Mouse (Mus musculus) lung, postnatal 0 days (tissue): ENCODE results near the gene Cnot3. TPM values are rescaled to one million over a fixed set of nuclear protein-coding genes. Genes with fewer than 3 reads are reported as not detected.
"Not testable (repeated sequence)": the region's sequence is repeated elsewhere in the genome, so short reads cannot be mapped to it uniquely, and the experiment has no call there.

Source experiments
- ATAC-seq: fragments of 200-750 bp; cut with Nextera tagmentation; 2 replicates; pipeline ENCODE4 v1.8.0; 2017; ENCODE audit warnings: moderate library complexity
- DNase-seq: peaks from one replicate; pipeline ENCODE4 v3.0.0-alpha.2; 2016; ENCODE audit warnings: low spot score
- H3K27ac ChIP-seq: fragments of 300-500 bp; sonication (generic); 2 replicates; pipeline ENCODE4 v1.5.1; 2014; ENCODE audit warnings: antibody characterized with exemption, mild to moderate bottlenecking, low read length, mixed read lengths
- H3K27me3 ChIP-seq: fragments of 300-500 bp; sonication (generic); replicated peaks from 2 replicates; pipeline ENCODE4 v1.6.1; 2014; ENCODE audit warnings: low read length, mixed read lengths; ENCODE audit not compliant: insufficient read depth
- H3K36me3 ChIP-seq: fragments of 300-500 bp; sonication (generic); 2 replicates; pipeline ENCODE4 v1.6.1; 2014; ENCODE audit warnings: low read length, mixed read lengths; ENCODE audit not compliant: insufficient read depth
- H3K4me1 ChIP-seq: fragments of 300-500 bp; sonication (generic); 2 replicates; pipeline ENCODE4 v1.6.1; 2014; ENCODE audit warnings: antibody characterized with exemption, low read depth, low read length, mixed read lengths; ENCODE audit not compliant: insufficient read depth
- H3K4me2 ChIP-seq: fragments of 300-500 bp; sonication (generic); replicated peaks from 2 replicates; pipeline ENCODE4 v1.6.1; 2014; ENCODE audit warnings: low read depth, mild to moderate bottlenecking, low read length, moderate library complexity, mixed read lengths
- H3K4me3 ChIP-seq: fragments of 300-500 bp; sonication (generic); 2 replicates; pipeline ENCODE4 v1.5.1; 2014; ENCODE audit warnings: low read depth, low read length
- H3K9ac ChIP-seq: fragments of 300-500 bp; sonication (generic); replicated peaks from 2 replicates; pipeline ENCODE4 v1.6.1; 2014; ENCODE audit warnings: low read depth, mild to moderate bottlenecking
- H3K9me3 ChIP-seq: fragments of 300-500 bp; sonication (generic); 2 replicates; pipeline ENCODE4 v1.6.1; 2016; ENCODE audit warnings: low read length, mixed read lengths
- CTCF ChIP-seq: IDR thresholded peaks from 2 replicates; pipeline ENCODE4 v1.5.1; 2016; ENCODE audit warnings: antibody characterized with exemption, mild to moderate bottlenecking
- EP300 ChIP-seq: IDR thresholded peaks from 2 replicates; pipeline ENCODE4 v1.6.1; 2016; ENCODE audit warnings: antibody characterized with exemption, mild to moderate bottlenecking, control low read depth
- WGBS: fragments of 180-500 bp; shearing (Covaris S2); extraction: QIAGEN DNeasy Blood & Tissue Kit; methylation state at CpG from one replicate; pipeline ENCODE4 v1.1.7; 2014; 5-methylcytosine and 5-hydroxymethylcytosine counted together
- polyA plus RNA-seq: library from polyadenylated mRNA; unstranded; fragments of >200 nt; fragmentation: Nextera tagmentation; extraction: Ambion mirVana; gene quantifications from 2 replicates; pipeline ENCODE4 v1.2.1, GENCODE M21; 2015

The Cnot3 gene
- polyA plus RNA-seq, 1 experiment from 2014 or later = 23.9 TPM

DNA sequence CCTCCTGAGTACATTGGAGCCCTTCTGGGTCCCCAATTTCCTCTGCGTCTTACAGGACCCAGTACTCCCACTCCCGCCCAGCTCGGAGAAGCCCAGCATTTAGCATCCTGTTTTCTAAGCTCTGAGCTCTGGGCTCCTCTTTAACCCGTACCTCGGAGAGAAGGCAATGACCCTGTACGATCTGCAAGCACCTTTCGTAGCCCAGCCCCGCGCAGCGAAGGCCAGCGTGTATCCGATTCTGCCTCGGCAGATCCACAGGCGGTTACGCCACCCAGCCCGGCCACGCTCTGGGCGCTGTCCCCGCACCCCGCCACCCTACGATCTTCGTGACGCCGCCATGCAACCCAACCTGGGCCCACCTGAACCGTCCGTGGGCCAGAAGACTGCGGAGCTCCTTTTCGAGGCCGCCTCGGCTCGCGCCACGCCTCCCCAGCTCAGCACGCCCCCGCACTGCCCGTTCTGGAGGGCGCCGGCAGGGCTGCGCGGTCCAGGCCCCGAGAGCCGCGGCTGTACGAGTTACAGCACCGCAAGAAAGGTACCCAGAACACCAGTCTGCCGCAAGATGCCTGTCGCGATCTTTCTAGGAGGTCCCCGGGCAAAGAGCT lies 47.4 kb downstream of the Cnot3 start, which contains the start of gene Tsen34:
Tsen34 (plus strand) TSS at position 482 of the 605 bp plus-strand sequence.
- Histone ChIP-seq H3K27me3 (no peaks in the 10 kb centered on the region), H3K27ac (peak within 1 kb of the TSS; percentile 94), H3K4me2 (peak within 1 kb of the TSS; percentile 96), H3K4me3 (peak within 1 kb of the TSS; percentile 75), H3K4me1 (0 out of 2 replicates have a peak, but pooled peaks cover 3% of the 10 kb centered on the region), H3K36me3 (no peaks in the 10 kb centered on the region), H3K9me3 (no peaks in the 10 kb centered on the region), H3K9ac (peak within 1 kb of the TSS; percentile 79)
- WGBS = under 1% methylated on average over 46 of the region's 49 CpGs
- no peak for DNase-seq
- TF ChIP-seq CTCF (peak; percentile 33), EP300 (no peak)
- no peak for ATAC-seq

DNA sequence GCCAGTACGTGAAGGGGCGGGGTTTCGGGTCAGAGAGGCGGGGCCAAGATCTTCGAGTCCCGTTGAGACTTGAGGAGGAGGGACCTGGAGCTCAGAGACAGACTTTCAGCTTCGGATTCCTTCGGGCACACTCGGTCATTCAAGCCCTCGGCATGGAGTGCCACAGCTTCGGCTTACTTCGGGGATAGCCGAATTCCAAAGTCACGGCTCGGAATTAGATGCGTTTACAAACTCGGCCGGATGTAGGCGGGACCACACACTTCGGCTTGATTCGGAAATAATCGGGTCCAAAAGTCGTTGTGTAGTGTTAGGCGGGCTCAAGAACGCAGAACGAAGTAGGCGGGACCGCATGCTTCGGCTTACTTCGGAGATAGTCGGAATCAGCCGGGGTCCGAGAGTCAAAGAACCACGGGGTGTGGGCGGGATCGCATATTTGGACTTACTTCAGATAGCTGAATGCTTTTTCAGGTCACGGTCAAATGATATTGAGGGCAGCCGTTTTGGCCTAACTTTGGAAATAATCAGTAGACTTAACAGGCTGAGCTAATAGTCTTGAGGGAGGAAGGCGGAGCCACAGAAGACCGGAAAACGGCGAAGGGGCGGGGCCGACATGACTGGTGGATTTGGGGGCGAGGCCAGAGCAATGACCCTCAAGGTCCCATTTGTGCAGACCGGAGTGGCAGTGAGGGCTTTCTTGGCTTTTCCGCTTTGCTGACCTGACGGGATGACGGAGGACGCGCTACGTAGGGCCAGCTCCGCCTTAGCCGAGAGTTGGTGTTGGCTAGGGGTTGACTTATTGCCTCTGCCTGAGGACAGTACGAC lies 48.1 kb downstream of the Cnot3 start, which contains the start of gene Mboat7:
Mboat7 (minus strand) TSS at position 537 of the 822 bp plus-strand sequence.
- TF ChIP-seq EP300 (peak; percentile 75), CTCF (no peak)

DNA sequence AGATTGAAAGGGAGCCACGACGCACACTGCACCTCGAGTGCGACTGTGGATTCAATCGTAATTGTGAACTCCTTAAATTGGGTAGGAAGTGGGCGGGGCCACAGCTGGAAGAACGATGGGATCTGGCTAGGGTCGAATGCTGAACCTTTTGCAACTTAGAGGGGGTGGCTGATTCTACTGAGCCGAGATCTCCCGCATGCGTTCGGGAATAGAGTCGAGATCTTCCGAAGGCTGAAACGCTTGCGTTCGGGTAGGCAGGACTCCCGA lies 48.7 kb downstream of the Cnot3 start:
- 0 out of 2 replicates have a peak, but pooled peaks cover 3% of the 10 kb centered on the region for H3K4me1 ChIP-seq
- ATAC-seq = no peak
- H3K4me3 ChIP-seq = peak overlapping the region; percentile 75
- TF ChIP-seq CTCF = no peak
- TF ChIP-seq EP300 = no peak
- DNase-seq = no peak
- peaks cover 5% of the 10 kb centered on the region; the same call in 1 of the 2 replicates for H3K36me3 ChIP-seq
- H3K9ac ChIP-seq = peak overlapping the region; percentile 71
- no peaks in the 10 kb centered on the region for H3K27me3 ChIP-seq
- WGBS = under 1% methylated on average over 18 of the region's 18 CpGs
- H3K27ac ChIP-seq = peak overlapping the region; percentile 94
- no peaks in the 10 kb centered on the region for H3K9me3 ChIP-seq
- peak overlapping the region; percentile 96 for H3K4me2 ChIP-seq

More for the DNA sequence above, 48.1 kb downstream of the Cnot3 start, which contains the start of gene Mboat7:
- Histone ChIP-seq H3K4me2 (peak within 1 kb of the TSS; percentile 96), H3K36me3 (peaks cover 5% of the 10 kb centered on the region; the same call in 1 of the 2 replicates), H3K4me1 (0 out of 2 replicates have a peak, but pooled peaks cover 3% of the 10 kb centered on the region), H3K9me3 (no peaks in the 10 kb centered on the region), H3K27me3 (no peaks in the 10 kb centered on the region), H3K27ac (peak within 1 kb of the TSS; percentile 94), H3K9ac (peak within 1 kb of the TSS; percentile 79), H3K4me3 (peak within 1 kb of the TSS; percentile 75)
- ATAC-seq (peak; percentile 90), DNase-seq (peak; percentile 99)
- under 1% methylated on average over 55 of the region's 55 CpGs for WGBS

DNA sequence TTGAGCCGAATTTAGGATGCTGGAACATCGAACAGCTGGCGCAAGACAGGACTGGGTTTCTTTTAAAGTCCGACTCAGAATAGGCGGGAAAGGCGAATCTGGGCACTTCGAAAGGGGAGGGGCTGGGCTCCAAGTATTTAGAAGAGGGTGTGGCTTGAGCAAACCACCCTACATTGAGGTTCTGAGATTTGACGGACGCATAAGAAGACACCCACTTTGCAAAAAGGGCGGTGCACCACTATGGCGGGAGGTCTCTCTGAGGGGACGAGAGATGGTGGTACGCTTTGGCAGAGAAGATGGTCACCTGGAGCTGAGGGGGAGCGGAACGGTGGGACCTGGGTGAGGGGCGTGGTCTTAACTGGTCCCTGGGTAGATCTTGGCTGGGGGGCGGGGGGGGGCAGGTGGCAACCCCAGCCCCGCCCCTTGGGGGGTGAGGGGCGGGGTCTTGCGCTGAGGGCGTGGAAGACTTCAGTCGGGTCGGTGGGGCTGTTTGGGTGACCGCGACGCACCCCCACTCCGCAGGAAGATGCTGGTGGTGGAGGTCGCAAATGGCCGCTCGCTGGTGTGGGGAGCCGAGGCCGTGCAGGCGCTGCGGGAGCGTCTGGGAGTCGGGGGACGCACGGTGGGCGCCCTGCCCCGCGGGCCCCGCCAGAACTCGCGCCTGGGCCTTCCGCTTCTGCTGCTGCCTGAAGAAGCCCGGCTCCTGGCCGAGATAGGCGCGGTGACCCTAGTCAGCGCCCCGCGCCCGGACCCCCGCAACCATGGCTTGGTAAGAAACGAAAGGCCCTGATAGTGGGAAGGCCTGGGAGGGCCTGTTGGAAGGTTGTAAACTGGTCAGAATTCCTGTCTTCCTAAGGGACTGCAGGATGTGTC lies 49.2 kb downstream of the Cnot3 start:
- 0 out of 2 replicates have a peak, but pooled peaks cover 3% of the 10 kb centered on the region for H3K4me1 ChIP-seq
- H3K27ac ChIP-seq = peak overlapping the region; percentile 94
- TF ChIP-seq CTCF (no peak), EP300 (no peak)
- DNase-seq (peak; percentile 97), ATAC-seq (peak; percentile 56)
- H3K4me2 ChIP-seq = peak overlapping the region; percentile 96
- peaks cover 5% of the 10 kb centered on the region; the same call in 1 of the 2 replicates for H3K36me3 ChIP-seq
- 1% methylated on average over 45 of the region's 55 CpGs for WGBS
- no peaks in the 10 kb centered on the region for H3K27me3 ChIP-seq
- H3K9me3 ChIP-seq = no peaks in the 10 kb centered on the region
- H3K4me3 ChIP-seq = peak overlapping the region; percentile 75
- H3K9ac ChIP-seq = peak overlapping the region; percentile 71

DNA sequence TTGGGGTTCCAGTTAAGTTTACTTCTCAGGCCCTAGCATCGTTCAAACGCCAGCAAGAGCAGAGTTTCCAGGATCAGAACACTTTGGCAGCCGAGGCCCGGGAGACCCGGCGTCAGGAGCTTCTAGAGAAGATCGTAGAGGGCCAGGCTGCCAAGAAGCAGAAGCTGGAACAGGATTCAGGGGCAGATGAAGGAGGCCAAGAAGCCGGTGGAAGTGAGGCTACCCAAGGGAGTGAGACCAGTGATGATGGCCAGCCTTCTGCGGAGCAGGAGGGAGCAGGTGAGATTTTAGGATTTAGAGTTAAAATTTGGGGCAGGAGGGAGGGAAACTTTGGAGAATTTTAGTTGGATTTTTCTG lies 49.9 kb downstream of the Cnot3 start:
- not testable (repeated sequence) for H3K36me3 ChIP-seq, H3K27me3 ChIP-seq, H3K9me3 ChIP-seq, ATAC-seq, H3K4me1 ChIP-seq
- H3K27ac ChIP-seq = peak overlapping the region; percentile 94
- peak overlapping the region; percentile 75 for H3K4me3 ChIP-seq
- peak; percentile 20 for DNase-seq
- H3K9ac ChIP-seq = peak overlapping the region; percentile 71
- H3K4me2 ChIP-seq = peak overlapping the region; percentile 96
- WGBS = 5% methylated on average over 9 of the region's 9 CpGs
